Mouse (Mus musculus) stomach, embryonic 15.5 days (tissue): ENCODE results near the gene Zc2hc1c. TPM values are rescaled to one million over a fixed set of nuclear protein-coding genes. Genes with fewer than 3 reads are reported as not detected.

Source experiments
- ATAC-seq: fragments of 200-750 bp; cut with Nextera tagmentation; 2 replicates; pipeline ENCODE4 v1.8.0; 2017; ENCODE audit warnings: low read depth, moderate number of reproducible peaks, moderate TSS enrichment; ENCODE audit not compliant: insufficient read depth, low FRiP score
- H3K27ac ChIP-seq: fragments of 300-500 bp; sonication (generic); 2 replicates; pipeline ENCODE4 v1.5.1; 2015; ENCODE audit warnings: mild to moderate bottlenecking, inconsistent platforms
- H3K27me3 ChIP-seq: fragments of 300-500 bp; sonication (generic); replicated peaks from 2 replicates; pipeline ENCODE4 v1.6.1; 2015; ENCODE audit warnings: inconsistent platforms
- H3K36me3 ChIP-seq: fragments of 300-500 bp; sonication (generic); 2 replicates; pipeline ENCODE4 v1.6.1; 2015; ENCODE audit warnings: inconsistent platforms
- H3K4me1 ChIP-seq: fragments of 300-500 bp; sonication (generic); 2 replicates; pipeline ENCODE4 v1.6.1; 2015; ENCODE audit warnings: inconsistent platforms
- H3K4me2 ChIP-seq: fragments of 300-500 bp; sonication (generic); 2 replicates; pipeline ENCODE4 v1.6.1; 2015; ENCODE audit warnings: mild to moderate bottlenecking, inconsistent platforms
- H3K4me3 ChIP-seq: fragments of 300-500 bp; sonication (generic); replicated peaks from 2 replicates; pipeline ENCODE4 v1.5.1; 2015; ENCODE audit warnings: inconsistent platforms
- H3K9ac ChIP-seq: fragments of 300-500 bp; sonication (generic); 2 replicates; pipeline ENCODE4 v1.6.1; 2015; ENCODE audit warnings: inconsistent platforms
- H3K9me3 ChIP-seq: fragments of 300-500 bp; sonication (generic); 2 replicates; pipeline ENCODE4 v1.6.1; 2016; ENCODE audit warnings: inconsistent platforms
- WGBS: fragments of 180-500 bp; shearing (Covaris S2); methylation state at CpG from one replicate; pipeline ENCODE4 v1.1.7; 2015; 5-methylcytosine and 5-hydroxymethylcytosine counted together
- polyA plus RNA-seq: library from polyadenylated mRNA; unstranded; fragments of >200 nt; fragmentation: Nextera tagmentation; extraction: Ambion mirVana; gene quantifications from 2 replicates; pipeline ENCODE4 v1.2.1, GENCODE M21; 2015

Gene Zc2hc1c
- polyA plus RNA-seq, result 2.2 TPM in 2 replicates

- 3% methylated on average over 30 of the region's 31 CpGs for WGBS
- H3K4me1 ChIP-seq, result peaks cover 12% of the 10 kb centered on the region
- H3K27ac ChIP-seq, result peak within 1 kb of the TSS; percentile 84
- H3K36me3 ChIP-seq, result no peaks in the 10 kb centered on the region
- peak within 1 kb of the TSS; percentile 51 for H3K4me3 ChIP-seq
- no peaks in the 10 kb centered on the region for H3K9me3 ChIP-seq
- ATAC-seq, result peak; percentile 87
- peak within 1 kb of the TSS; percentile 90 for H3K4me2 ChIP-seq
- H3K9ac ChIP-seq, result peak within 1 kb of the TSS; percentile 50; the same call in 1 of the 2 replicates
- H3K27me3 ChIP-seq, result no peaks in the 10 kb centered on the region
Measured at GRCm38 (mm10) chr12:85288486-85289156, at the start of gene Zc2hc1c. Gene Zc2hc1c (plus strand): TSS chr12:85288591.

GRCm38 (mm10) chr12:85252083-85252482 is 36.3 kb upstream of the Zc2hc1c start:
- 81% methylated on average over 3 of the region's 3 CpGs for WGBS
- ATAC-seq, result no peak

GRCm38 (mm10) chr12:85256074-85256751 is 32.2 kb upstream of the Zc2hc1c start:
- H3K27me3 ChIP-seq, result no peaks in the 10 kb centered on the region
- WGBS, result 61% methylated on average over 7 of the region's 7 CpGs
- H3K9ac ChIP-seq, result no peak overlapping the region
- no peaks in the 10 kb centered on the region for H3K9me3 ChIP-seq
- no peaks in the 10 kb centered on the region; the same call in 1 of the 2 replicates for H3K36me3 ChIP-seq
- H3K4me3 ChIP-seq, result no peak overlapping the region
- ATAC-seq, result no peak
- H3K27ac ChIP-seq, result 0 out of 2 replicates have a peak overlapping the region, but pooled peaks have one; percentile 12
- H3K4me2 ChIP-seq, result no peak overlapping the region
- 0 out of 2 replicates have a peak, but pooled peaks cover 5% of the 10 kb centered on the region for H3K4me1 ChIP-seq

More at GRCm38 (mm10) chr12:85252083-85252482, 36.3 kb upstream of the Zc2hc1c start:
- Histone ChIP-seq H3K36me3 (0 out of 2 replicates have a peak, but pooled peaks cover 4% of the 10 kb centered on the region), H3K27ac (no peak overlapping the region), H3K4me2 (no peak overlapping the region), H3K4me3 (no peak overlapping the region), H3K9ac (no peak overlapping the region), H3K4me1 (0 out of 2 replicates have a peak, but pooled peaks cover 5% of the 10 kb centered on the region), H3K27me3 (no peaks in the 10 kb centered on the region), H3K9me3 (no peaks in the 10 kb centered on the region)

GRCm38 (mm10) chr12:85257008-85257639 is 31.3 kb upstream of the Zc2hc1c start:
- H3K27me3 ChIP-seq, result no peaks in the 10 kb centered on the region
- no peak overlapping the region for H3K27ac ChIP-seq
- H3K4me2 ChIP-seq, result no peak overlapping the region
- H3K9me3 ChIP-seq, result no peaks in the 10 kb centered on the region
- 0 out of 2 replicates have a peak, but pooled peaks cover 5% of the 10 kb centered on the region for H3K4me1 ChIP-seq
- 72% methylated on average over 7 of the region's 7 CpGs for WGBS
- H3K9ac ChIP-seq, result no peak overlapping the region
- H3K4me3 ChIP-seq, result no peak overlapping the region
- no peak for ATAC-seq
- H3K36me3 ChIP-seq, result no peaks in the 10 kb centered on the region; the same call in 1 of the 2 replicates

- Histone ChIP-seq H3K4me3 (no peak overlapping the region), H3K27ac (peak overlapping the region; percentile 74; the same call in 1 of the 2 replicates), H3K4me1 (peaks cover 9% of the 10 kb centered on the region; the same call in 1 of the 2 replicates), H3K9ac (no peak overlapping the region), H3K36me3 (no peaks in the 10 kb centered on the region; the same call in 1 of the 2 replicates), H3K9me3 (no peaks in the 10 kb centered on the region), H3K4me2 (no peak overlapping the region), H3K27me3 (no peaks in the 10 kb centered on the region)
- 39% methylated on average over 10 of the region's 10 CpGs for WGBS
- ATAC-seq, result peak; percentile 80
Measured at GRCm38 (mm10) chr12:85262489-85262888, 25.9 kb upstream of the Zc2hc1c start.

GRCm38 (mm10) chr12:85263190-85263589 is 25.2 kb upstream of the Zc2hc1c start:
- H3K27ac ChIP-seq, result peak overlapping the region; percentile 74
- no peaks in the 10 kb centered on the region for H3K27me3 ChIP-seq
- H3K4me2 ChIP-seq, result no peak overlapping the region
- no peak overlapping the region for H3K4me3 ChIP-seq
- no peaks in the 10 kb centered on the region for H3K9me3 ChIP-seq
- H3K9ac ChIP-seq, result no peak overlapping the region
- H3K4me1 ChIP-seq, result peaks cover 9% of the 10 kb centered on the region; the same call in 1 of the 2 replicates
- H3K36me3 ChIP-seq, result no peaks in the 10 kb centered on the region; the same call in 1 of the 2 replicates
- ATAC-seq, result no peak
- WGBS, result 56% methylated on average over 5 of the region's 5 CpGs

- H3K9ac ChIP-seq, result no peak overlapping the region
- no peak overlapping the region for H3K4me3 ChIP-seq
- peak; percentile 44; the same call in 1 of the 2 replicates for ATAC-seq
- H3K9me3 ChIP-seq, result no peaks in the 10 kb centered on the region
- no peaks in the 10 kb centered on the region for H3K27me3 ChIP-seq
- 52% methylated on average over 8 of the region's 8 CpGs for WGBS
- H3K4me1 ChIP-seq, result peaks cover 9% of the 10 kb centered on the region; the same call in 1 of the 2 replicates
- peak overlapping the region; percentile 77 for H3K27ac ChIP-seq
- H3K4me2 ChIP-seq, result no peak overlapping the region
- H3K36me3 ChIP-seq, result no peaks in the 10 kb centered on the region; the same call in 1 of the 2 replicates
Measured at GRCm38 (mm10) chr12:85264531-85264930, 23.9 kb upstream of the Zc2hc1c start.

GRCm38 (mm10) chr12:85264940-85265339 is 23.5 kb upstream of the Zc2hc1c start:
- Histone ChIP-seq H3K4me1 (peaks cover 9% of the 10 kb centered on the region; the same call in 1 of the 2 replicates), H3K9me3 (no peaks in the 10 kb centered on the region), H3K27me3 (no peaks in the 10 kb centered on the region), H3K9ac (no peak overlapping the region), H3K4me2 (no peak overlapping the region), H3K36me3 (no peaks in the 10 kb centered on the region; the same call in 1 of the 2 replicates), H3K4me3 (no peak overlapping the region), H3K27ac (peak overlapping the region; percentile 42)
- 39% methylated on average over 7 of the region's 7 CpGs for WGBS
- ATAC-seq, result peak; percentile 54; the same call in 1 of the 2 replicates

- no peak for ATAC-seq
- H3K27me3 ChIP-seq, result no peaks in the 10 kb centered on the region
- no peaks in the 10 kb centered on the region; the same call in 1 of the 2 replicates for H3K36me3 ChIP-seq
- H3K4me1 ChIP-seq, result peaks cover 9% of the 10 kb centered on the region; the same call in 1 of the 2 replicates
- H3K9ac ChIP-seq, result no peak overlapping the region
- no peaks in the 10 kb centered on the region for H3K9me3 ChIP-seq
- no peak overlapping the region for H3K4me2 ChIP-seq
- 80% methylated on average over 3 of the region's 3 CpGs for WGBS
- H3K27ac ChIP-seq, result no peak overlapping the region
- no peak overlapping the region for H3K4me3 ChIP-seq
Measured at GRCm38 (mm10) chr12:85266248-85266647, 22.1 kb upstream of the Zc2hc1c start.

GRCm38 (mm10) chr12:85269821-85270220 is 18.6 kb upstream of the Zc2hc1c start:
- Histone ChIP-seq H3K27ac (peak overlapping the region; percentile 75), H3K9ac (peak overlapping the region; percentile 63; the same call in 1 of the 2 replicates), H3K4me3 (peak overlapping the region; percentile 59), H3K27me3 (no peaks in the 10 kb centered on the region), H3K9me3 (no peaks in the 10 kb centered on the region), H3K4me1 (peaks cover 4% of the 10 kb centered on the region; the same call in 1 of the 2 replicates), H3K36me3 (no peaks in the 10 kb centered on the region; the same call in 1 of the 2 replicates), H3K4me2 (peak overlapping the region; percentile 68)
- ATAC-seq, result no peak
- WGBS, result 55% methylated on average over 3 of the region's 3 CpGs

GRCm38 (mm10) chr12:85270319-85270718 is 18.1 kb upstream of the Zc2hc1c start, which contains the start of gene Mlh3:
Gene Mlh3 (minus strand): TSS chr12:85270599.
- Histone ChIP-seq H3K4me3 (peak within 1 kb of the TSS; percentile 59), H3K4me1 (no peaks in the 10 kb centered on the region; the same call in 1 of the 2 replicates), H3K27me3 (no peaks in the 10 kb centered on the region), H3K27ac (peak within 1 kb of the TSS; percentile 75), H3K9me3 (no peaks in the 10 kb centered on the region), H3K4me2 (peak within 1 kb of the TSS; percentile 68), H3K9ac (peak within 1 kb of the TSS; percentile 63; the same call in 1 of the 2 replicates), H3K36me3 (no peaks in the 10 kb centered on the region; the same call in 1 of the 2 replicates)
- ATAC-seq, result peak; percentile 83
- WGBS, result under 1% methylated on average over 35 of the region's 35 CpGs
